20 mouse cellular contexts compared by ENCODE assay signal in the genomic region with DNA sequence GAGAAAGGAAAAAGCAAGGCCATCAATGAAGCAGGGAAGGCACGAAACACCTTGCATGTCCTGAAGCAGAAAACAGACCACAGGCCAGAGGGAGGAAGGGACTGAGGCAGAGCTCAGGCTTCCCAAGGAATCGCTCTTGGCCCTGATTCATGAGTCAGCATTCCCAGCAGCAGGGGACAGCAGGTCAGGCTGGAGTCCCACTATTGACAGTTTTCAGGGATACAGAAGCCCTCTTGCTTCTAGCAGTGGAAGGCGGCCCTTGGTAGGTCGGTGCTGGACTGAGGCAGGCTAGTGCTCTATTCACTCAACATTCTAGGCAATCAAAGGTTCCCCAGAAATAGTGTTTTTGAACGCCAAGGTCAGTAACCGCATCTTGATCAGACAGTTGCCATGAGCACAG. TPM values are rescaled to one million over a fixed set of nuclear protein-coding genes. Genes with fewer than 3 reads are reported as not detected.
A peak's percentile ranks its signal among the peaks of the same experiment; 100 is the strongest.
DNase-seq lines count a peak whose midpoint lies in the region; ATAC-seq and TF ChIP-seq lines count a peak whose summit lies in the region.
"Had no signal": no experiment of that assay in that cellular context is flagged by ENCODE, and none has a peak within 500 bp of the region (broad histone marks: within the 10 kb centered on the region; RNA-seq: fewer than 3 reads in every experiment).

No protein-coding gene starts in this region.

- TF ChIP-seq POLR2A in heart, adult 2 months (IDR thresholded peaks at IDR 0.05; ENCODE audit: insufficient read depth, low read depth, low read length): no peak

- DNase-seq in cerebellum, postnatal 14 days: peak; percentile 55 to 66
- DNase-seq in heart, adult 2 months: no peak
- no peak for DNase-seq in ES-E14 (ENCODE audit: low read depth, low spot score)
- no peak for DNase-seq in Muller cell, postnatal 12 days (ENCODE audit: inconsistent ontology term)
- DNase-seq: kidney, adult 8-10 months; right cerebral cortex, postnatal 4 days; thymus, adult 2 months had no signal

- H3K4me2 ChIP-seq in heart, embryonic 16.5 days (ENCODE audit: low read depth, low read length): no peak overlapping the region
- H3K4me2 ChIP-seq in limb, embryonic 12.5 days: no peak overlapping the region; the same call in 1 of the 2 replicates
- H3K4me2 ChIP-seq: embryonic facial prominence, embryonic 12.5 days; hindbrain, embryonic 14.5 days; limb, embryonic 13.5 days; midbrain, embryonic 15.5 days had no signal

- peaks cover 3% of the 10 kb centered on the region for H3K79me2 ChIP-seq in heart, adult 2 months (replicated peaks; ENCODE audit: control insufficient read depth, insufficient read depth, low read length)

- TF ChIP-seq CTCF in heart, adult 2 months (IDR thresholded peaks at IDR 0.05): no peak

- H3K36me3 ChIP-seq in heart, embryonic 16.5 days (ENCODE audit: control insufficient read depth, insufficient read depth): no peaks in the 10 kb centered on the region
- no peaks in the 10 kb centered on the region; the same call in 1 of the 2 replicates for H3K36me3 ChIP-seq in heart, adult 2 months (ENCODE audit: control insufficient read depth, insufficient read depth, low read length)
- H3K36me3 ChIP-seq in ES-E14 (ENCODE audit: control insufficient read depth, insufficient read depth, low read length, poor library complexity, severe bottlenecking): peaks cover 8% of the 10 kb centered on the region; the same call in 1 of the 2 replicates
- no peaks in the 10 kb centered on the region for H3K36me3 ChIP-seq in limb, embryonic 12.5 days
- H3K36me3 ChIP-seq: embryonic facial prominence, embryonic 12.5 days; limb, embryonic 13.5 days; midbrain, embryonic 15.5 days had no signal

- H3K4me1 ChIP-seq in heart, embryonic 16.5 days (ENCODE audit: control insufficient read depth, insufficient read depth, low read length): peaks cover 47% of the 10 kb centered on the region
- peaks cover 32% of the 10 kb centered on the region for H3K4me1 ChIP-seq in heart, adult 2 months (ENCODE audit: control insufficient read depth, insufficient read depth, low read length)
- peaks cover 4 to 26% of the 10 kb centered on the region in 2 experiments for H3K4me1 ChIP-seq in ES-E14 (ENCODE audit: control insufficient read depth in 2 of 2, insufficient read depth in 2 of 2, low read length in 2 of 2, poor library complexity in 1 of 2)
- H3K4me1 ChIP-seq in limb, embryonic 12.5 days (replicated peaks): peaks cover 55% of the 10 kb centered on the region

- no peak for ATAC-seq in cerebellum, adult (ENCODE audit: insufficient number of reproducible peaks, low FRiP score, low TSS enrichment)
- no peak for ATAC-seq in heart, embryonic 16.5 days (replicated peaks; ENCODE audit: extremely low read depth, insufficient read depth, low FRiP score)
- no peak for ATAC-seq in limb, embryonic 12.5 days (ENCODE audit: insufficient number of reproducible peaks, insufficient read depth, low FRiP score, low TSS enrichment, low read depth)
- ATAC-seq in CD4-positive, CD25-positive, alpha-beta regulatory T cell, adult 4 months: no peak
- ATAC-seq: midbrain, embryonic 15.5 days had no signal

- no peak overlapping the region for H3K4me3 ChIP-seq in heart, embryonic 16.5 days (ENCODE audit: low read length)
- H3K4me3 ChIP-seq in heart, adult 2 months: no peak overlapping the region
- H3K4me3 ChIP-seq in ES-E14 (ENCODE audit: insufficient read depth in 1 of 2, low read depth in 1 of 2, low read length in 2 of 2, poor library complexity in 1 of 2, severe bottlenecking in 1 of 2): no peak overlapping the region
- no peak overlapping the region for H3K4me3 ChIP-seq in limb, embryonic 12.5 days (replicated peaks)
- H3K4me3 ChIP-seq: embryonic facial prominence, embryonic 12.5 days; limb, embryonic 13.5 days; midbrain, embryonic 15.5 days had no signal

- TF ChIP-seq EP300 in heart, adult 2 months (IDR thresholded peaks at IDR 0.05; ENCODE audit: insufficient read depth, low read depth, low read length): no peak

- 61% methylated on average over 6 of the region's 6 CpGs for WGBS in heart, embryonic 16.5 days
- 66% methylated on average over 6 of the region's 6 CpGs for WGBS in heart, adult 2 months
- WGBS in limb, embryonic 12.5 days: 63% methylated on average over 6 of the region's 6 CpGs

- H3K27me3 ChIP-seq in heart, embryonic 16.5 days (ENCODE audit: control insufficient read depth, insufficient read depth, low read length): no peaks in the 10 kb centered on the region
- no peaks in the 10 kb centered on the region for H3K27me3 ChIP-seq in heart, adult 2 months (ENCODE audit: control insufficient read depth, insufficient read depth, low read length)
- no peaks in the 10 kb centered on the region for H3K27me3 ChIP-seq in limb, embryonic 12.5 days
- H3K27me3 ChIP-seq: embryonic facial prominence, embryonic 12.5 days; limb, embryonic 13.5 days; midbrain, embryonic 15.5 days had no signal

- H3K9me3 ChIP-seq in heart, embryonic 16.5 days (replicated peaks; ENCODE audit: control insufficient read depth, low read length): no peaks in the 10 kb centered on the region
- no peaks in the 10 kb centered on the region for H3K9me3 ChIP-seq in ES-E14 (ENCODE audit: control insufficient read depth, insufficient read depth, low read depth, low read length)
- H3K9me3 ChIP-seq in limb, embryonic 12.5 days: no peaks in the 10 kb centered on the region
- H3K9me3 ChIP-seq: embryonic facial prominence, embryonic 12.5 days; limb, embryonic 13.5 days; midbrain, embryonic 15.5 days had no signal

- in situ Hi-C loops in ES-E14 (cut with MboI; ENCODE audit: low sequenced_read_pairs in 2 of 2, unreplicated experiment in 2 of 2): no loop called here

- H3K27ac ChIP-seq in heart, embryonic 16.5 days (ENCODE audit: low read length): peak overlapping the region; percentile 17; the same call in 1 of the 2 replicates
- H3K27ac ChIP-seq in heart, adult 2 months: no peak overlapping the region; the same call in 1 of the 2 replicates
- H3K27ac ChIP-seq in ES-E14 (ENCODE audit: insufficient read depth, low read depth, low read length, poor library complexity, severe bottlenecking): no peak overlapping the region
- peak overlapping the region; percentile 17; the same call in 1 of the 2 replicates for H3K27ac ChIP-seq in limb, embryonic 12.5 days
- H3K27ac ChIP-seq: embryonic facial prominence, embryonic 12.5 days; hindbrain, embryonic 14.5 days; limb, embryonic 13.5 days; midbrain, embryonic 15.5 days had no signal

- H3K9ac ChIP-seq in heart, embryonic 16.5 days (ENCODE audit: low read length): no peak overlapping the region
- H3K9ac ChIP-seq in heart, adult 2 months (ENCODE audit: low read depth, low read length): no peak overlapping the region
- no peak overlapping the region for H3K9ac ChIP-seq in ES-E14 (ENCODE audit: insufficient read depth, low read depth, low read length, poor library complexity, severe bottlenecking)
- H3K9ac ChIP-seq in limb, embryonic 12.5 days (replicated peaks): no peak overlapping the region
- H3K9ac ChIP-seq: embryonic facial prominence, embryonic 12.5 days; hindbrain, embryonic 14.5 days; limb, embryonic 13.5 days; midbrain, embryonic 15.5 days had no signal

- intact Hi-C loops in heart, adult 2 months (cut with DNase I): no loop called here

TF ChIP-seq in ES-E14, 5 proteins besides CTCF, POLR2A, EP300 and RAD21:
- TF ChIP-seq ZC3H11A (IDR thresholded peaks at IDR 0.05; ENCODE audit: borderline replicate concordance, low read depth, low read length): no peak
- TF ChIP-seq MAFK (IDR thresholded peaks at IDR 0.05; ENCODE audit: insufficient read depth, low read depth, low read length): peak; percentile 85
- no peak for TF ChIP-seq CHD2 (IDR thresholded peaks at IDR 0.05; ENCODE audit: low read depth, low read length)
TF ChIP-seq in ES-E14: peak in this region for 1.

RNA-seq across cellular contexts. Expression of a gene that starts 6.8 kb away (rescaled TPM):
- polyA plus RNA-seq in heart, embryonic 16.5 days (2015; fragmentation: Nextera tagmentation; extraction: Ambion mirVana): 5.5 and 6.9 TPM in 2 replicates
- total RNA-seq in heart, adult 2 months (2021): 10 to 100 TPM; 24.8 to 36.3 TPM
- 22.6 and 26.4 TPM in 2 replicates for polyA plus RNA-seq in heart, adult 2 months (2012; rRNA removed)
- 45.2 and 50.0 TPM in 2 replicates for total RNA-seq in ES-E14 (2012; rRNA removed)
- polyA plus RNA-seq in limb, embryonic 12.5 days (2016; fragmentation: Nextera tagmentation; extraction: Ambion mirVana): 14.8 and 21.7 TPM in 2 replicates
- 1 to 10 TPM; 1.1 to 3.5 TPM for polyA plus RNA-seq in CD4-positive, CD25-positive, alpha-beta regulatory T cell, adult 4 months (2017; shearing (Covaris generic))

RNA-seq across cellular contexts. Expression of a gene that starts 11.7 kb away (rescaled TPM):
- not detected in 2 replicates for polyA plus RNA-seq in heart, embryonic 16.5 days (2015; fragmentation: Nextera tagmentation; extraction: Ambion mirVana)
- not detected for total RNA-seq in heart, adult 2 months (2021)
- not detected in 2 replicates for polyA plus RNA-seq in heart, adult 2 months (2012; rRNA removed)
- 0.16 and 0.94 TPM in 2 replicates for total RNA-seq in ES-E14 (2012; rRNA removed)
- polyA plus RNA-seq in limb, embryonic 12.5 days (2016; fragmentation: Nextera tagmentation; extraction: Ambion mirVana): not detected in 2 replicates
- not detected for polyA plus RNA-seq in CD4-positive, CD25-positive, alpha-beta regulatory T cell, adult 4 months (2017; shearing (Covaris generic))
- total RNA-seq: adrenal gland, adult 18-20 months had no signal
- polyA plus RNA-seq: embryonic facial prominence, embryonic 12.5 days; forebrain, embryonic 11.5 days; gonadal fat pad, adult 2 months; large intestine, adult 2 months; limb, embryonic 13.5 days; neural tube, embryonic 11.5 days; thymus, adult 2 months had no signal

RNA-seq across cellular contexts. Expression of a gene that starts 43.8 kb away (rescaled TPM):
- 3.6 and 4.5 TPM in 2 replicates for polyA plus RNA-seq in heart, embryonic 16.5 days (2015; fragmentation: Nextera tagmentation; extraction: Ambion mirVana)
- 1 to 10 TPM in 1 of 2 experiments, under 1 TPM in 1; 0.98 to 1.1 TPM for total RNA-seq in heart, adult 2 months (2021)
- 3.2 and 3.3 TPM in 2 replicates for polyA plus RNA-seq in heart, adult 2 months (2012; rRNA removed)
- total RNA-seq in ES-E14 (2012; rRNA removed): 2.1 and 2.3 TPM in 2 replicates
- 1.4 and 1.8 TPM in 2 replicates for polyA plus RNA-seq in limb, embryonic 12.5 days (2016; fragmentation: Nextera tagmentation; extraction: Ambion mirVana)
- polyA plus RNA-seq in CD4-positive, CD25-positive, alpha-beta regulatory T cell, adult 4 months (2017; shearing (Covaris generic)): under 1 TPM in 1 of 2 experiments, not detected in 1; 0.35 TPM

RNA-seq across cellular contexts. Expression of a gene that starts 52.3 kb away (rescaled TPM):
- polyA plus RNA-seq in heart, embryonic 16.5 days (2015; fragmentation: Nextera tagmentation; extraction: Ambion mirVana): 9.9 and 10.3 TPM in 2 replicates
- 10 to 100 TPM; 10.8 to 11.2 TPM for total RNA-seq in heart, adult 2 months (2021)
- 19.2 and 22.3 TPM in 2 replicates for polyA plus RNA-seq in heart, adult 2 months (2012; rRNA removed)
- total RNA-seq in ES-E14 (2012; rRNA removed): 29.3 and 53.8 TPM in 2 replicates
- 4.1 and 5.1 TPM in 2 replicates for polyA plus RNA-seq in limb, embryonic 12.5 days (2016; fragmentation: Nextera tagmentation; extraction: Ambion mirVana)
- polyA plus RNA-seq in CD4-positive, CD25-positive, alpha-beta regulatory T cell, adult 4 months (2017; shearing (Covaris generic)): 1 to 10 TPM; 3.3 to 4.3 TPM

Comparison
In these comparisons a context has a peak if more than half of its experiments do, and no peak if none do; other contexts are left out.
1. H3K27ac ChIP-seq: peak in heart, embryonic 16.5 days (single experiment) and limb, embryonic 12.5 days (single experiment); none in heart, adult 2 months (single experiment) and ES-E14 (single experiment).
2. DNase-seq: peak in cerebellum, postnatal 14 days (2 of 2); none in heart, adult 2 months (0 of 2), ES-E14 (single experiment) and Muller cell, postnatal 12 days (single experiment).